Mouse (Mus musculus): ENCODE results near the gene Hap1. TPM values are rescaled to one million over a fixed set of nuclear protein-coding genes. Genes with fewer than 3 reads are reported as not detected.
"Not testable (repeated sequence)": the region's sequence is repeated elsewhere in the genome, so short reads cannot be mapped to it uniquely, and the experiment has no call there.

The Hap1 gene
- polyA plus RNA-seq, 1 experiment from 2014 or later, result 6.3 TPM

DNA sequence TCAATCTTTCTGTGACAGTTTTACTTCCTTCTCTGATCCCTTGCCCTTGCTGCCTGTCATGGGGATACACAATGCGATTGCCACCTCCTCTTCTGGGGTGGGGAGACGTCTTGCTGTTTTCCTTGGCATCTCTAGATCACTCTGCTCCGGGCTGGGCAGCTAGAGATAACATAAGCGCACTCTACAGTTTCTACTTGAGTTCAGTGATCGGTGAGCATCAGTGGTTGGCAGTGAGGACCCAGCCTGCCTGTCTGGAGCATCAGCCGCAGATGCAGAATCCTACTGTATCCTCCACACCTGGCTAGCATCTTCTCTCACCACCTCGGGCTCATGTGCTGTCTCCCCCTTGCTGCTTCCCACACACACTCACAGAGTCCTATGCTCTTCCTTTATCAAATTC is 13.2 kb upstream of the Hap1 start:
- 34% methylated on average over 7 of the region's 7 CpGs for WGBS
- H3K27ac ChIP-seq (ENCODE audit: low read depth, low read length), result no peak overlapping the region
- no peaks in the 10 kb centered on the region for H3K9me3 ChIP-seq (ENCODE audit: control insufficient read depth, low read length)
- peaks cover 36% of the 10 kb centered on the region for H3K36me3 ChIP-seq (ENCODE audit: control insufficient read depth, insufficient read depth, low read length)
- no peak for ATAC-seq (ENCODE audit: low FRiP score, low TSS enrichment)
- H3K4me2 ChIP-seq (replicated peaks; ENCODE audit: low read depth, low read length), result no peak overlapping the region
- H3K4me3 ChIP-seq (ENCODE audit: low read length), result no peak overlapping the region
- H3K9ac ChIP-seq (ENCODE audit: low read depth, low read length), result no peak overlapping the region
- no peaks in the 10 kb centered on the region for H3K27me3 ChIP-seq (ENCODE audit: control insufficient read depth, insufficient read depth, low read length)
- no peaks in the 10 kb centered on the region for H3K4me1 ChIP-seq (ENCODE audit: control insufficient read depth, insufficient read depth, low read length)

DNA sequence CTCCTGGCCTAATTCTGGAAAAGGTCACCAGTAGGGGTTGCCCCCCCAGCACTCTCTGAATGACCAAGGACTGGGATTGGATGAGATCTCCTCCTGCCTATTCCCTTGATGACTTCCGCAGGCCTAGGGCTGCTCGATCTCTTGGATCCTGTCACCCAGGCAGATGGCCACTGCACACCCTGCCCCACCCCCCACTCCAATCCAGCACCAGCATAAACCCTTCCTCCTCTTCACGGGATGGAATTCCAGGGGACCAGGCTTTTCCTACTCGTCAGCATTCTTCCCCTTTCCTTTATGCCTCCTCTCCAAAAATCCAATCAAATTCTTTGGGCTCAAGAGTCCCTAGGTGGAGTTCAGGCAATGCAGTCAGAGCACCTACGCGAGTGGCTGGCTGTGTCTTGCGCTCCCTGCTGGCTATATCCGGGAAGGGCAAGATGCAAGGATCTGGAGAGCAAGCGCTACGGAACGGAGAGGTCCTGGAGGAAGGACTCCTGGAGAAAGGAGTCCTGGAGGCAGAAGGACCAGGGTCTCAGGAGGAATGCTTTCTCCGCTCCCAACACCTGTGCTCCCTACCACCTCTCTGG is 7.1 kb upstream of the Hap1 start:
- Histone ChIP-seq H3K4me2 (replicated peaks; ENCODE audit: low read depth, low read length) (no peak overlapping the region), H3K27ac (ENCODE audit: low read depth, low read length) (no peak overlapping the region), H3K9me3 (ENCODE audit: control insufficient read depth, low read length) (no peaks in the 10 kb centered on the region), H3K27me3 (ENCODE audit: control insufficient read depth, insufficient read depth, low read length) (peaks cover 7% of the 10 kb centered on the region), H3K9ac (ENCODE audit: low read depth, low read length) (no peak overlapping the region), H3K36me3 (ENCODE audit: control insufficient read depth, insufficient read depth, low read length) (no peaks in the 10 kb centered on the region), H3K4me3 (ENCODE audit: low read length) (no peak overlapping the region), H3K4me1 (ENCODE audit: control insufficient read depth, insufficient read depth, low read length) (no peaks in the 10 kb centered on the region)
- peak; percentile 36; the same call in 1 of the 2 replicates for ATAC-seq (ENCODE audit: low FRiP score, low TSS enrichment)
- 21% methylated on average over 12 of the region's 12 CpGs for WGBS

DNA sequence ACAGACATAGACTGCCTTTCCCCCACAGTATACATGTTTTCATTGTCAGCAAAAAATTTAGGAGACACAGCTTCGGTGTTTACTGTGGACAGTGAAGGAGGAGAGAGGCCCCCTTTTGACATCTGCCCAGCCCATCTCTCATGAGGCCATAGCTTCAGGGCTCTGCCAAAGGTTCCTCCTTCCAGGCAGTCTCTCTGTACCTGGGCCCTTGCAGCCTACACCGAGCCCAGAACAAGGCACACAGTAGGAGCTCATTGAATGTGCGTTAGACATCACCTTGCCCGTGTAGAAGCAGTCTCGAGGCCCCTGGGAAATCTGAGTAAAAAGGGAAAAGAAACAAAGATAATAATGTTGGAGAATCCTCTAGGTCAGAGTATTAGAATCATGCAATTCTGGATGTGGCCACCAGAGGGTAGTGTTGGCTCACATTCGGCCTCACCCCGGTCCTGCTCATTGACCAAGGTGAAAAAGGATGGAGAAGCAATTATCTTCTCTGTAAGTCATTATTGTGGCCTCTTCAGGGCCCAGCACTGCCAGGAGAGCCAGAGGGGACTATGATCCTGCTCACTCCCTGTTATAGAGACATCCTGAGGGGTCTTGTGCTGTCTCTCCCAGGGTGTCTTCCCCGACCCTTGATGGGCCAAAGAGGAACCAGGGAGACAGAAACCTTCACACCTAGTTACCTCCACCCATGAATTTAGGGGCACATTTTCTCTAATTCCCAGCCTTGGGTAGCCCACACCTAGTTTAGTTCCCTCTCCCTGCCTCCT is 6.5 kb upstream of the Hap1 start:
- peak; percentile 57; the same call in 1 of the 2 replicates for ATAC-seq (ENCODE audit: low FRiP score, low TSS enrichment)
- Histone ChIP-seq H3K27ac (ENCODE audit: low read depth, low read length) (no peak overlapping the region), H3K9me3 (ENCODE audit: control insufficient read depth, low read length) (no peaks in the 10 kb centered on the region), H3K27me3 (ENCODE audit: control insufficient read depth, insufficient read depth, low read length) (peaks cover 10% of the 10 kb centered on the region), H3K9ac (ENCODE audit: low read depth, low read length) (no peak overlapping the region), H3K4me1 (ENCODE audit: control insufficient read depth, insufficient read depth, low read length) (no peaks in the 10 kb centered on the region), H3K4me3 (ENCODE audit: low read length) (no peak overlapping the region), H3K4me2 (replicated peaks; ENCODE audit: low read depth, low read length) (no peak overlapping the region), H3K36me3 (ENCODE audit: control insufficient read depth, insufficient read depth, low read length) (no peaks in the 10 kb centered on the region)
- 11% methylated on average over 8 of the region's 8 CpGs for WGBS

DNA sequence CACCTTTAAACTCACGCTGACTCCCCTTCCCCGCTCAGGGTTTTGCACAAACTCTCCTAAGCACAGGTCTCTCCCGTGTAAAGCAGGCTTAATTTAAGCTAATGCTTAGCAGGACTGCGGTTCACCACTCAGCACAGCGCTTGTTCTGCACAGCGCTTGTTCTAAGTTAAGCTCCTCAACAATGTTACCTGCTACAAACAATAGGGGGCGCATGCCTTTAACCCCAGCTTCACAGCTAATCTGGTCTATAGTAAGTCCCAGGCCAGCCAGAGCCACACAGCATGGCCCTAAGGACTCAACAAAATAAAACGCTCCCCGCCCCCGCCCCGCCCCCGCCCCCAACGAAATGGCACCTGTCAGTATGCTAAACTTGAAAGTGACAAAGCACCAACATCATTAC is 5.1 kb upstream of the Hap1 start:
- not testable (repeated sequence) for H3K27ac ChIP-seq (ENCODE audit: low read depth, low read length); H3K4me2 ChIP-seq (replicated peaks; ENCODE audit: low read depth, low read length); H3K9me3 ChIP-seq (ENCODE audit: control insufficient read depth, low read length); H3K4me3 ChIP-seq (ENCODE audit: low read length); H3K36me3 ChIP-seq (ENCODE audit: control insufficient read depth, insufficient read depth, low read length); H3K9ac ChIP-seq (ENCODE audit: low read depth, low read length); ATAC-seq (ENCODE audit: low FRiP score, low TSS enrichment); H3K4me1 ChIP-seq (ENCODE audit: control insufficient read depth, insufficient read depth, low read length)
- H3K27me3 ChIP-seq (ENCODE audit: control insufficient read depth, insufficient read depth, low read length), result peaks cover 21% of the 10 kb centered on the region
- WGBS, result no CpG with 5 or more reads among the region's 13 CpGs

GRCm38 (mm10) chr11:100360175-100360574 is 4.2 kb upstream of the Hap1 start:
- Histone ChIP-seq H3K4me1 (ENCODE audit: control insufficient read depth, insufficient read depth, low read length) (0 out of 2 replicates have a peak, but pooled peaks cover 3% of the 10 kb centered on the region), H3K4me3 (ENCODE audit: low read length) (no peak overlapping the region), H3K27me3 (ENCODE audit: control insufficient read depth, insufficient read depth, low read length) (peaks cover 30% of the 10 kb centered on the region), H3K9ac (ENCODE audit: low read depth, low read length) (no peak overlapping the region), H3K36me3 (ENCODE audit: control insufficient read depth, insufficient read depth, low read length) (no peaks in the 10 kb centered on the region), H3K9me3 (ENCODE audit: control insufficient read depth, low read length) (no peaks in the 10 kb centered on the region), H3K27ac (ENCODE audit: low read depth, low read length) (no peak overlapping the region), H3K4me2 (replicated peaks; ENCODE audit: low read depth, low read length) (no peak overlapping the region)
- no peak for ATAC-seq (ENCODE audit: low FRiP score, low TSS enrichment)
- WGBS, result 74% methylated on average over 6 of the region's 6 CpGs

DNA sequence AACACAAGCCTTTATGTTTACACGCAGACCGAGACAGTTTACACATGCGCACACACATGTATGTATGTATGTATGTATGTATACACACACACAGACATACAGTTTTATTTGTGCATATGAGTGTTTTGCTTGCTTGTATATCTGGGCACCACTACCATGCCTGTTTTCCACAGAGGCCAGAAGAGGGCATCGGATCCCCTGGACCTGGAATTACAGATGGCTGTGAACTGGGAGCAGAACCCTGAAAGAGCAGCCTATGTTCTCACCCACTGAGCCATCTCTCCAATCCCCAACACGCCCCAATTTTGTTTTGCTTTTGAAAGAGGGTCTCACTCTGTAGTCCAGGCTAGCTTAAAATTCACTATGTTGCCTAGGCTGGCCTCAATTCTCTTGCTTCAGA is 1.5 kb upstream of the Hap1 start:
- Histone ChIP-seq H3K4me3 (ENCODE audit: low read length) (no peak overlapping the region), H3K9me3 (ENCODE audit: control insufficient read depth, low read length) (no peaks in the 10 kb centered on the region), H3K9ac (ENCODE audit: low read depth, low read length) (no peak overlapping the region), H3K4me1 (ENCODE audit: control insufficient read depth, insufficient read depth, low read length) (0 out of 2 replicates have a peak, but pooled peaks cover 8% of the 10 kb centered on the region), H3K36me3 (ENCODE audit: control insufficient read depth, insufficient read depth, low read length) (no peaks in the 10 kb centered on the region), H3K27me3 (ENCODE audit: control insufficient read depth, insufficient read depth, low read length) (peaks cover 53% of the 10 kb centered on the region), H3K27ac (ENCODE audit: low read depth, low read length) (no peak overlapping the region), H3K4me2 (replicated peaks; ENCODE audit: low read depth, low read length) (no peak overlapping the region)
- ATAC-seq (ENCODE audit: low FRiP score, low TSS enrichment), result no peak
- 50% methylated on average over 5 of the region's 5 CpGs for WGBS

DNA sequence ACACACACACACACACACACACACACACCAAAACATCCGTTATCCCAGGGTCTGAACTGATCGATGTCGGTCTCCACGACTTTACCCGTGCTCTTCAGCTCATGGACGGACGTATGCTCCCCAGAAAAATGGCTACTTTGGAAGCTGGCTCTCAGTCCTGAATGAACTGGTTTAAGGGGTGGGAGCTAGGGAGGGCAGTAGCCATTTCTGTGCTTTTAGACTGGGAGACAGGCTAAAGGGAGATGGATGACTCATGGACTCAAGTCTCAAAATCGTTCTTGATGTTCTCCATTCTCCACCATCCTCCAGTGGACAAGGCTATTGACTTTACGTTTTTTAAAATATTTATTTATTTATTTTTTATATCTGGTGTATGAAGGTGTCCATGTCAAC is 887 bp upstream of the Hap1 start:
- H3K9me3 ChIP-seq (ENCODE audit: control insufficient read depth, low read length), result no peaks in the 10 kb centered on the region
- 0 out of 2 replicates have a peak overlapping the region, but pooled peaks have one; percentile 56 for H3K9ac ChIP-seq (ENCODE audit: low read depth, low read length)
- peak overlapping the region; percentile 70 for H3K4me3 ChIP-seq (ENCODE audit: low read length)
- no peaks in the 10 kb centered on the region for H3K36me3 ChIP-seq (ENCODE audit: control insufficient read depth, insufficient read depth, low read length)
- no peak for ATAC-seq (ENCODE audit: low FRiP score, low TSS enrichment)
- peak overlapping the region; percentile 98 for H3K4me2 ChIP-seq (replicated peaks; ENCODE audit: low read depth, low read length)
- H3K4me1 ChIP-seq (ENCODE audit: control insufficient read depth, insufficient read depth, low read length), result 0 out of 2 replicates have a peak, but pooled peaks cover 8% of the 10 kb centered on the region
- peaks cover 53% of the 10 kb centered on the region for H3K27me3 ChIP-seq (ENCODE audit: control insufficient read depth, insufficient read depth, low read length)
- 19% methylated on average over 9 of the region's 9 CpGs for WGBS
- no peak overlapping the region for H3K27ac ChIP-seq (ENCODE audit: low read depth, low read length)

DNA sequence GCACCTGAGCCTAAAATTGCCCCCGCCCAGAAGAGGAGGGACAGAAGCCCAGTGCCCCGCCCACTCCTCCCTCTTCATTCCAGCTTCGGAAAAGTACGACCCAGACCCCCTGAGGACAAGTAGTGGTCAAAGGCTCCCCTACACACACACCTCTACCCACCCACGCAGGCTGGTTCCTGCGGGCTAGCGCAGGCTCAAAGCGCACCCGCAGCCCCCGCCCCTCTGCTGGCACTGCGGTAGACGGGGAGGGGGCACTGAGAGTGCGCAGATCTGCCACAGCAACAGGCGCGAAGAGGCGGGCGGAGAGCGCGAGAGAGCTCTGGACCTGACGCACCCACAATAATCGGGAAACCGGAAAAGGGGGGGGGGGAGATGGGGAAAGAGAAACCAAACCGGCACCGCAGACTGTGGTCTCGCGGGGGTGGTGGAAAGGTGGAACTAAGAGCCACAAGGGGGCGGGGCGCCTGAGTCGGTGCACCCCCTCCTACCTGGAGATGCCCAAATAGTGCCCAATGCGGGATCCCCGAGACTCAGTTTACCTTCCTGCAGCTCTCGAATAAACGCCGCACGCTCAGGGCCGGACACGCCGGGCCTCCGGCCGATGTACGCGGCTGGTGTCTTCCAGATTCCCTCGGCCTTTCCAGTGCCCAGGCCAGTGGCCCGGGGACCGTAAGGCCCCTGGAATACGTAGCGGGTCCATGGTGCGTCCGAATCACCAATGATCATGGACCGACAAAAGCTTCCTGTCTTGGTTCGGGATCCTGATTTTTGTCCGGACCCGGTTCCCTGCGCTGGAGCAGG is 577 bp downstream of the Hap1 start:
- Histone ChIP-seq H3K36me3 (ENCODE audit: control insufficient read depth, insufficient read depth, low read length) (no peaks in the 10 kb centered on the region), H3K27ac (ENCODE audit: low read depth, low read length) (no peak overlapping the region), H3K4me1 (ENCODE audit: control insufficient read depth, insufficient read depth, low read length) (0 out of 2 replicates have a peak, but pooled peaks cover 8% of the 10 kb centered on the region), H3K27me3 (ENCODE audit: control insufficient read depth, insufficient read depth, low read length) (peaks cover 50% of the 10 kb centered on the region), H3K4me2 (replicated peaks; ENCODE audit: low read depth, low read length) (peak overlapping the region; percentile 98), H3K9ac (ENCODE audit: low read depth, low read length) (peak overlapping the region; percentile 56), H3K4me3 (ENCODE audit: low read length) (peak overlapping the region; percentile 70), H3K9me3 (ENCODE audit: control insufficient read depth, low read length) (no peaks in the 10 kb centered on the region)
- WGBS, result 1% methylated on average over 54 of the region's 54 CpGs
- ATAC-seq (ENCODE audit: low FRiP score, low TSS enrichment), result peak; percentile 21; the same call in 1 of the 2 replicates

Data from kidney, embryonic 14.5 days (tissue).